Mouse (Mus musculus): ENCODE results near the gene Lmod3. TPM values are rescaled to one million over a fixed set of nuclear protein-coding genes. Genes with fewer than 3 reads are reported as not detected.

Lmod3 gene
- polyA plus RNA-seq, 1 experiment = not detected

- DNase-seq (ENCODE audit: extremely low spot score in 1 of 2, low spot score in 1 of 2) = no peak
Measured at GRCm38 (mm10) chr6:97204252-97204869, 48.2 kb downstream of the Lmod3 start.

GRCm38 (mm10) chr6:97202477-97202876 is 50.1 kb downstream of the Lmod3 start:
- no peak for DNase-seq (ENCODE audit: extremely low spot score in 1 of 2, low spot score in 1 of 2)

DNA sequence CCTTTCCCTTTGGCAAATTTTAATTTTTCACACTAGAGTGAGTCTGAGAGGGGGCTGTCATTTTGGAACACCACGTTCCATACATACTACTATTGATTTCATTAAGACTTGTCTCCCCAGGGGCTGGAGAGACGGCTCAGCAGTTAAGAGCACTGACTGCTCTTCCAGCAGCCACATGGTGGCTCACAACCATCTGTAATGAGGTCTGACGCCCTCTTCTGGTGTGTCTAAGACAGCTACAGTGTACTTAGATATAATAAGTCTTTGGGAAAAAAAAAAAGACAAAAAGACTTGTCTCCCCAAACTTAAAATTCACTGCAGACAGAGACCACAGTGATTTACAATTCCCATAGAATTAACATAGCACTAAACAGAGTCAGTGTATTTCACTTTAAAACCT is 52.1 kb downstream of the Lmod3 start:
- no peak for DNase-seq (ENCODE audit: extremely low spot score in 1 of 2, low spot score in 1 of 2)

Other genes starting within 250 kb of the Lmod3 start
- gene Fam19a4, start 192.3 kb downstream of the Lmod3 start, polyA plus RNA-seq (2012; rRNA removed) = 0.38 and 0.48 TPM in 2 replicates
- 31.4 and 33.8 TPM in 2 replicates for gene Eogt, start 103.6 kb downstream of the Lmod3 start, polyA plus RNA-seq (2012; rRNA removed)
- 9.3 and 11.5 TPM in 2 replicates for gene Tmf1, start 73.6 kb downstream of the Lmod3 start, polyA plus RNA-seq (2012; rRNA removed)
- gene Uba3, start 47.1 kb downstream of the Lmod3 start, polyA plus RNA-seq (2012; rRNA removed) = 56.0 and 63.3 TPM in 2 replicates
- 165 and 175 TPM in 2 replicates for gene Arl6ip5, start 42.1 kb downstream of the Lmod3 start, polyA plus RNA-seq (2012; rRNA removed)

Data from frontal cortex, adult 2 months (tissue).